ENCODE assay signal across 8 mouse cellular contexts in genomic region chr8:70139026-70139857, GRCm38 (mm10). TPM values are rescaled to one million over a fixed set of nuclear protein-coding genes. Genes with fewer than 3 reads are reported as not detected.
DNase-seq lines count a peak whose midpoint lies in the region; ATAC-seq and TF ChIP-seq lines count a peak whose summit lies in the region.

Gene Rfxank, minus strand, starts transcription at chr8:70139154.
Gene Borcs8, plus strand, starts transcription at chr8:70139499.
Gene Mef2b, plus strand, starts transcription at chr8:70139711.

- TF ChIP-seq POLR2A in CH12.LX (IDR thresholded peaks at IDR 0.05; ENCODE audit: low read depth, low read length): peak; percentile 58

- peak within 1 kb of the TSS; percentile 91 for H3K9ac ChIP-seq in CH12.LX (ENCODE audit: insufficient read depth, low read depth)
- peak within 1 kb of the TSS; percentile 68 for H3K9ac ChIP-seq in forebrain, embryonic 11.5 days (ENCODE audit: low read length)
- H3K9ac ChIP-seq in heart, embryonic 16.5 days (ENCODE audit: low read length): peak within 1 kb of the TSS; percentile 86
- H3K9ac ChIP-seq in liver, embryonic 15.5 days: peak within 1 kb of the TSS; percentile 73
- H3K9ac ChIP-seq in neural tube, embryonic 12.5 days: peak within 1 kb of the TSS; percentile 81

- H3K36me3 ChIP-seq in CH12.LX (replicated peaks in 1 of 2; ENCODE audit: control insufficient read depth in 1 of 2, insufficient read depth in 1 of 2, low read length in 1 of 2): peaks cover 49 to 53% of the 10 kb centered on the region in 2 experiments
- H3K36me3 ChIP-seq in forebrain, embryonic 11.5 days (ENCODE audit: control insufficient read depth, insufficient read depth, low read length): peaks cover 10% of the 10 kb centered on the region; the same call in 1 of the 2 replicates
- H3K36me3 ChIP-seq in heart, embryonic 16.5 days (ENCODE audit: control insufficient read depth, insufficient read depth): peaks cover 17% of the 10 kb centered on the region
- H3K36me3 ChIP-seq in liver, embryonic 15.5 days (replicated peaks): peaks cover 47% of the 10 kb centered on the region
- H3K36me3 ChIP-seq in neural tube, embryonic 12.5 days: peaks cover 47% of the 10 kb centered on the region

- H3K27me3 ChIP-seq in CH12.LX (replicated peaks): no peaks in the 10 kb centered on the region
- no peaks in the 10 kb centered on the region for H3K27me3 ChIP-seq in forebrain, embryonic 11.5 days (ENCODE audit: control insufficient read depth, insufficient read depth, low read length)
- H3K27me3 ChIP-seq in heart, embryonic 16.5 days (ENCODE audit: control insufficient read depth, insufficient read depth, low read length): no peaks in the 10 kb centered on the region
- no peaks in the 10 kb centered on the region for H3K27me3 ChIP-seq in liver, embryonic 15.5 days
- no peaks in the 10 kb centered on the region for H3K27me3 ChIP-seq in neural tube, embryonic 12.5 days (replicated peaks)

- TF ChIP-seq RAD21 in CH12.LX (IDR thresholded peaks at IDR 0.05; ENCODE audit: low read depth, low read length): no peak

- peak within 1 kb of the TSS; percentile 85 for H3K27ac ChIP-seq in CH12.LX (ENCODE audit: insufficient read depth, low read depth)
- H3K27ac ChIP-seq in forebrain, embryonic 11.5 days (ENCODE audit: low read depth, low read length): peak within 1 kb of the TSS; percentile 19; the same call in 1 of the 2 replicates
- H3K27ac ChIP-seq in heart, embryonic 16.5 days (ENCODE audit: low read length): peak within 1 kb of the TSS; percentile 88
- H3K27ac ChIP-seq in liver, embryonic 15.5 days (replicated peaks): peak within 1 kb of the TSS; percentile 93
- peak within 1 kb of the TSS; percentile 38 for H3K27ac ChIP-seq in neural tube, embryonic 12.5 days

- peak; percentile 99 for DNase-seq in CH12.LX (ENCODE audit: extremely low read depth)
- peak; percentile 100 for DNase-seq in c-Kit-positive CD71-positive TER-119-negative erythroid progenitor cells, embryonic 14.5 days (ENCODE audit: low read depth)
- peak; percentile 99 for DNase-seq in forebrain, embryonic 11.5 days (ENCODE audit: low spot score)
- DNase-seq in kidney, postnatal 36 days: peak; percentile 99 to 100
- DNase-seq in telencephalon, adult 2 months (ENCODE audit: low read depth, low spot score): peak; percentile 99

- TF ChIP-seq EP300 in CH12.LX (IDR thresholded peaks at IDR 0.05; ENCODE audit: low read length): no peak

- peak within 1 kb of the TSS; percentile 79 to 92 (median 86) for H3K4me3 ChIP-seq in CH12.LX (replicated peaks in 1 of 3; ENCODE audit: low read depth in 2 of 3, low read length in 2 of 3, poor library complexity in 1 of 3)
- H3K4me3 ChIP-seq in forebrain, embryonic 11.5 days (ENCODE audit: low read depth, low read length): peak within 1 kb of the TSS; percentile 69
- H3K4me3 ChIP-seq in heart, embryonic 16.5 days (ENCODE audit: low read length): peak within 1 kb of the TSS; percentile 74
- peak within 1 kb of the TSS; percentile 77 for H3K4me3 ChIP-seq in liver, embryonic 15.5 days (replicated peaks)
- H3K4me3 ChIP-seq in neural tube, embryonic 12.5 days: peak within 1 kb of the TSS; percentile 80

- no peaks in the 10 kb centered on the region for H3K9me3 ChIP-seq in CH12.LX (replicated peaks; ENCODE audit: low read length)
- no peaks in the 10 kb centered on the region for H3K9me3 ChIP-seq in forebrain, embryonic 11.5 days (ENCODE audit: control insufficient read depth, low read length)
- H3K9me3 ChIP-seq in heart, embryonic 16.5 days (replicated peaks; ENCODE audit: control insufficient read depth, low read length): no peaks in the 10 kb centered on the region
- no peaks in the 10 kb centered on the region for H3K9me3 ChIP-seq in liver, embryonic 15.5 days (replicated peaks)
- H3K9me3 ChIP-seq in neural tube, embryonic 12.5 days: no peaks in the 10 kb centered on the region

- peaks cover 13 to 49% of the 10 kb centered on the region in 2 experiments for H3K4me1 ChIP-seq in CH12.LX (ENCODE audit: control insufficient read depth in 1 of 2, insufficient read depth in 2 of 2)
- peaks cover 12% of the 10 kb centered on the region for H3K4me1 ChIP-seq in forebrain, embryonic 11.5 days (replicated peaks; ENCODE audit: control insufficient read depth, insufficient read depth, low read length)
- peaks cover 29% of the 10 kb centered on the region for H3K4me1 ChIP-seq in heart, embryonic 16.5 days (ENCODE audit: control insufficient read depth, insufficient read depth, low read length)
- H3K4me1 ChIP-seq in liver, embryonic 15.5 days (replicated peaks): peaks cover 26% of the 10 kb centered on the region
- H3K4me1 ChIP-seq in neural tube, embryonic 12.5 days: peaks cover 23% of the 10 kb centered on the region

- TF ChIP-seq CTCF in CH12.LX (conservative IDR thresholded peaks at IDR 0.05 in 1 of 2, IDR thresholded peaks at IDR 0.05 in 1 of 2; ENCODE audit: low read depth in 2 of 2, low read length in 2 of 2): no peak

- in situ Hi-C loops in CH12.LX (cut with MboI; ENCODE audit: low pct_ligation_motif_present, low pct_unique_long_range_greater_than_20kb, low sequenced_read_pairs): no loop called here

- H3K79me2 ChIP-seq in CH12.LX (replicated peaks; ENCODE audit: control insufficient read depth, extremely low read depth, insufficient read depth, poor library complexity, severe bottlenecking): peaks cover 28% of the 10 kb centered on the region

- WGBS in forebrain, embryonic 11.5 days: under 1% methylated on average over 46 of the region's 46 CpGs
- WGBS in heart, embryonic 16.5 days: under 1% methylated on average over 46 of the region's 46 CpGs
- under 1% methylated on average over 46 of the region's 46 CpGs for WGBS in liver, embryonic 15.5 days (ENCODE audit: insufficient replicate concordance)
- WGBS in neural tube, embryonic 12.5 days: under 1% methylated on average over 46 of the region's 46 CpGs

- dilution Hi-C loops in CH12.LX (cut with MboI; ENCODE audit: extremely low pct_ligation_motif_present, extremely low pct_unique_long_range_greater_than_20kb, low sequenced_read_pairs): no loop called here

- peak within 1 kb of the TSS; percentile 93 for H3K4me2 ChIP-seq in CH12.LX (ENCODE audit: insufficient read depth, low read depth, poor library complexity, severe bottlenecking)
- peak within 1 kb of the TSS; percentile 74 for H3K4me2 ChIP-seq in forebrain, embryonic 11.5 days (ENCODE audit: low read depth, low read length, severe bottlenecking)
- peak within 1 kb of the TSS; percentile 88 for H3K4me2 ChIP-seq in heart, embryonic 16.5 days (ENCODE audit: low read depth, low read length)
- peak within 1 kb of the TSS; percentile 80 for H3K4me2 ChIP-seq in liver, embryonic 15.5 days
- H3K4me2 ChIP-seq in neural tube, embryonic 12.5 days (replicated peaks): peak within 1 kb of the TSS; percentile 84

- ATAC-seq in forebrain, embryonic 11.5 days (replicated peaks; ENCODE audit: low FRiP score): peak; percentile 97
- ATAC-seq in heart, embryonic 16.5 days (replicated peaks; ENCODE audit: extremely low read depth, insufficient read depth, low FRiP score): peak; percentile 97
- ATAC-seq in liver, embryonic 15.5 days (ENCODE audit: insufficient read depth): peak; percentile 95
- peak; percentile 97 for ATAC-seq in neural tube, embryonic 12.5 days (ENCODE audit: low FRiP score, low read depth)

TF ChIP-seq in CH12.LX, 34 proteins besides CTCF, POLR2A, EP300 and RAD21 (continues in another document):
- no peak; the same call in 1 of the 2 replicates for TF ChIP-seq ETS1 (conservative IDR thresholded peaks at IDR 0.05; ENCODE audit: low read depth, low read length)
- TF ChIP-seq ZMIZ1 (IDR thresholded peaks at IDR 0.05; ENCODE audit: low read depth, low read length): no peak
- no peak for TF ChIP-seq JUN (IDR thresholded peaks at IDR 0.05; ENCODE audit: insufficient read depth, low read depth, low read length)
- TF ChIP-seq TBP (conservative IDR thresholded peaks at IDR 0.05; ENCODE audit: low read depth, low read length): peak; percentile 47; the same call in 1 of the 2 replicates
- peak; percentile 97 for TF ChIP-seq NRF1 (IDR thresholded peaks at IDR 0.05; ENCODE audit: low read depth, low read length)
- no peak for TF ChIP-seq CHD2 (IDR thresholded peaks at IDR 0.05; ENCODE audit: low read length)
- TF ChIP-seq ZC3H11A (IDR thresholded peaks at IDR 0.05; ENCODE audit: low read depth, low read length): no peak
- no peak for TF ChIP-seq JUND (conservative IDR thresholded peaks at IDR 0.05; ENCODE audit: low read depth, low read length)
- TF ChIP-seq USF1 (IDR thresholded peaks at IDR 0.05; ENCODE audit: low read depth, low read length): no peak
- no peak for TF ChIP-seq KAT2A (IDR thresholded peaks at IDR 0.05; ENCODE audit: insufficient replicate concordance, low read length)
- TF ChIP-seq MXI1 (IDR thresholded peaks at IDR 0.05; ENCODE audit: low read depth, low read length): peak; percentile 78

RNA-seq across cellular contexts. Expression of gene Rfxank, which starts in this region (rescaled TPM):
- 13.8 and 17.2 TPM in 2 replicates for total RNA-seq in CH12.LX (2012; rRNA removed)
- total RNA-seq in CH12.LX (2014; rRNA removed): 10.5 and 13.4 TPM in 2 replicates
- polyA plus RNA-seq in CH12.LX (2012; ENCODE audit: insufficient read length, low read depth): 9.5 and 12.3 TPM in 2 replicates
- polyA plus RNA-seq in forebrain, embryonic 11.5 days (2014; fragmentation: Nextera tagmentation; extraction: Ambion mirVana): 15.2 and 17.6 TPM in 2 replicates
- 18.9 and 21.0 TPM in 2 replicates for polyA plus RNA-seq in heart, embryonic 16.5 days (2015; fragmentation: Nextera tagmentation; extraction: Ambion mirVana)
- polyA plus RNA-seq in liver, embryonic 15.5 days (2015; fragmentation: Nextera tagmentation; extraction: Ambion mirVana): 6.5 and 7.3 TPM in 2 replicates
- polyA plus RNA-seq in neural tube, embryonic 12.5 days (2016; fragmentation: Nextera tagmentation; extraction: Ambion mirVana): 16.5 and 17.2 TPM in 2 replicates

RNA-seq across cellular contexts. Expression of gene Borcs8, which starts in this region (rescaled TPM):
- total RNA-seq in CH12.LX (2012; rRNA removed) (56.4 and 63.9 TPM in 2 replicates), CH12.LX (2014; rRNA removed) (22.2 and 28.7 TPM in 2 replicates)
- 44.0 and 45.8 TPM in 2 replicates for polyA plus RNA-seq in CH12.LX (2012; ENCODE audit: insufficient read length, low read depth)
- 40.5 and 41.9 TPM in 2 replicates for polyA plus RNA-seq in forebrain, embryonic 11.5 days (2014; fragmentation: Nextera tagmentation; extraction: Ambion mirVana)
- 38.0 and 40.1 TPM in 2 replicates for polyA plus RNA-seq in heart, embryonic 16.5 days (2015; fragmentation: Nextera tagmentation; extraction: Ambion mirVana)
- polyA plus RNA-seq in liver, embryonic 15.5 days (2015; fragmentation: Nextera tagmentation; extraction: Ambion mirVana): 22.4 and 25.7 TPM in 2 replicates
- 44.9 and 49.1 TPM in 2 replicates for polyA plus RNA-seq in neural tube, embryonic 12.5 days (2016; fragmentation: Nextera tagmentation; extraction: Ambion mirVana)

RNA-seq across cellular contexts. Expression of gene Mef2b, which starts in this region (rescaled TPM):
- total RNA-seq in CH12.LX (2012; rRNA removed): 194 and 232 TPM in 2 replicates
- 60.1 and 61.0 TPM in 2 replicates for total RNA-seq in CH12.LX (2014; rRNA removed)
- 130 and 168 TPM in 2 replicates for polyA plus RNA-seq in CH12.LX (2012; ENCODE audit: insufficient read length, low read depth)
- 0.67 and 1.1 TPM in 2 replicates for polyA plus RNA-seq in forebrain, embryonic 11.5 days (2014; fragmentation: Nextera tagmentation; extraction: Ambion mirVana)
- 0.51 and 1.1 TPM in 2 replicates for polyA plus RNA-seq in heart, embryonic 16.5 days (2015; fragmentation: Nextera tagmentation; extraction: Ambion mirVana)
- not detected in 2 replicates for polyA plus RNA-seq in liver, embryonic 15.5 days (2015; fragmentation: Nextera tagmentation; extraction: Ambion mirVana)
- polyA plus RNA-seq in neural tube, embryonic 12.5 days (2016; fragmentation: Nextera tagmentation; extraction: Ambion mirVana): 0.29 and 0.38 TPM in 2 replicates

Comparison
In these comparisons a context has a peak if more than half of its experiments do, and no peak if none do; other contexts are left out.
1. Peak in every context shown above with its lines: DNase-seq, ATAC-seq, H3K4me3 ChIP-seq and H3K27ac ChIP-seq.
2. RNA of gene Mef2b (polyA plus RNA-seq): 130 to 168 TPM in CH12.LX; 0.51 to 1.1 TPM in heart, embryonic 16.5 days, 0.67 to 1.1 TPM in forebrain, embryonic 11.5 days, 0.29 to 0.38 TPM in neural tube, embryonic 12.5 days and not detected in liver, embryonic 15.5 days; every median in the first group is over 10 times any median in the second.
3. H3K27ac ChIP-seq: peak in every context shown above with its lines; median percentile 93 in liver, embryonic 15.5 days; 88 in heart, embryonic 16.5 days; 85 in CH12.LX; 38 in neural tube, embryonic 12.5 days; 19 in forebrain, embryonic 11.5 days.